Mouse (Mus musculus): ENCODE measurements around the gene Tmem181a. TPM values are rescaled to one million over a fixed set of nuclear protein-coding genes. Genes with fewer than 3 reads are reported as not detected.
"Not testable (repeated sequence)": the region's sequence is repeated elsewhere in the genome, so short reads cannot be mapped to it uniquely, and the experiment has no call there.

Gene Tmem181a
- total and polyA plus RNA-seq, 2 experiments from 2014 or later = 58.7 to 71.5 TPM

- not testable (repeated sequence) for H3K36me3 ChIP-seq (ENCODE audit: insufficient read depth, low read length); H3K9ac ChIP-seq (replicated peaks; ENCODE audit: low read length); H3K27me3 ChIP-seq (ENCODE audit: insufficient read depth, low read length); H3K9me3 ChIP-seq (ENCODE audit: low read length); H3K4me1 ChIP-seq (ENCODE audit: insufficient read depth, low read length)
- DNase-seq (ENCODE audit: low spot score) = peak; percentile 93
- peak within 1 kb of the TSS; percentile 46 for H3K4me2 ChIP-seq (ENCODE audit: low read depth, low read length)
- peak within 1 kb of the TSS; percentile 34 for H3K4me3 ChIP-seq (ENCODE audit: low read length)
- ATAC-seq = peak; percentile 90
- WGBS = 8% methylated on average over 21 of the region's 23 CpGs
- H3K27ac ChIP-seq = peak within 1 kb of the TSS; percentile 67; the same call in 1 of the 2 replicates
Measured at GRCm38 (mm10) chr17:6317339-6317985, 60.8 kb downstream of the Tmem181a start, which contains the start of gene Dynlt1a. Dynlt1a (minus strand) TSS chr17:6317500.

- not testable (repeated sequence) for H3K27ac ChIP-seq; H3K36me3 ChIP-seq (ENCODE audit: insufficient read depth, low read length); DNase-seq (ENCODE audit: low spot score); H3K9me3 ChIP-seq (ENCODE audit: low read length); H3K27me3 ChIP-seq (ENCODE audit: insufficient read depth, low read length); H3K9ac ChIP-seq (replicated peaks; ENCODE audit: low read length); H3K4me1 ChIP-seq (ENCODE audit: insufficient read depth, low read length)
- Histone ChIP-seq H3K4me2 (ENCODE audit: low read depth, low read length) (0 out of 2 replicates have a peak overlapping the region, but pooled peaks have one; percentile 28), H3K4me3 (ENCODE audit: low read length) (peak overlapping the region; percentile 19; the same call in 1 of the 2 replicates)
- WGBS = 0% methylated on average over 5 of the region's 60 CpGs
- peak; percentile 81 for ATAC-seq
Measured at GRCm38 (mm10) chr17:6321081-6321777, 64.6 kb downstream of the Tmem181a start.

- H3K27ac ChIP-seq; ATAC-seq; H3K9me3 ChIP-seq (ENCODE audit: low read length); DNase-seq (ENCODE audit: low spot score); H3K9ac ChIP-seq (replicated peaks; ENCODE audit: low read length); H3K27me3 ChIP-seq (ENCODE audit: insufficient read depth, low read length); H3K4me1 ChIP-seq (ENCODE audit: insufficient read depth, low read length); H3K4me3 ChIP-seq (ENCODE audit: low read length); H3K4me2 ChIP-seq (ENCODE audit: low read depth, low read length); H3K36me3 ChIP-seq (ENCODE audit: insufficient read depth, low read length): not testable (repeated sequence)
- WGBS = no CpG with 5 or more reads among the region's 10 CpGs
Measured at GRCm38 (mm10) chr17:6321778-6322101, 65.1 kb downstream of the Tmem181a start.

- WGBS = 63% methylated on average over 10 of the region's 10 CpGs
- DNase-seq (ENCODE audit: low spot score) = peak; percentile 1
- not testable (repeated sequence) for H3K27me3 ChIP-seq (ENCODE audit: insufficient read depth, low read length); ATAC-seq; H3K4me2 ChIP-seq (ENCODE audit: low read depth, low read length); H3K27ac ChIP-seq; H3K4me3 ChIP-seq (ENCODE audit: low read length); H3K36me3 ChIP-seq (ENCODE audit: insufficient read depth, low read length); H3K9me3 ChIP-seq (ENCODE audit: low read length); H3K4me1 ChIP-seq (ENCODE audit: insufficient read depth, low read length); H3K9ac ChIP-seq (replicated peaks; ENCODE audit: low read length)
Measured at GRCm38 (mm10) chr17:6325021-6325420, 68.4 kb downstream of the Tmem181a start.

GRCm38 (mm10) chr17:6325543-6325942 lies 68.9 kb downstream of the Tmem181a start:
- H3K27me3 ChIP-seq (ENCODE audit: insufficient read depth, low read length); H3K27ac ChIP-seq; H3K9ac ChIP-seq (replicated peaks; ENCODE audit: low read length); H3K9me3 ChIP-seq (ENCODE audit: low read length); H3K4me2 ChIP-seq (ENCODE audit: low read depth, low read length); H3K4me1 ChIP-seq (ENCODE audit: insufficient read depth, low read length); H3K4me3 ChIP-seq (ENCODE audit: low read length); DNase-seq (ENCODE audit: low spot score); ATAC-seq; H3K36me3 ChIP-seq (ENCODE audit: insufficient read depth, low read length): not testable (repeated sequence)
- 68% methylated on average over 6 of the region's 6 CpGs for WGBS

GRCm38 (mm10) chr17:6327554-6327953 lies 70.9 kb downstream of the Tmem181a start:
- H3K4me2 ChIP-seq (ENCODE audit: low read depth, low read length); H3K9ac ChIP-seq (replicated peaks; ENCODE audit: low read length); H3K4me3 ChIP-seq (ENCODE audit: low read length); H3K36me3 ChIP-seq (ENCODE audit: insufficient read depth, low read length); H3K4me1 ChIP-seq (ENCODE audit: insufficient read depth, low read length); H3K9me3 ChIP-seq (ENCODE audit: low read length); H3K27ac ChIP-seq; ATAC-seq; H3K27me3 ChIP-seq (ENCODE audit: insufficient read depth, low read length): not testable (repeated sequence)
- DNase-seq (ENCODE audit: low spot score) = peak; percentile 1
- 95% methylated on average over 7 of the region's 7 CpGs for WGBS

- ATAC-seq; H3K36me3 ChIP-seq (ENCODE audit: insufficient read depth, low read length); H3K4me3 ChIP-seq (ENCODE audit: low read length); H3K9me3 ChIP-seq (ENCODE audit: low read length); H3K4me2 ChIP-seq (ENCODE audit: low read depth, low read length); H3K4me1 ChIP-seq (ENCODE audit: insufficient read depth, low read length); H3K9ac ChIP-seq (replicated peaks; ENCODE audit: low read length); H3K27ac ChIP-seq; H3K27me3 ChIP-seq (ENCODE audit: insufficient read depth, low read length); DNase-seq (ENCODE audit: low spot score): not testable (repeated sequence)
- 76% methylated on average over 3 of the region's 4 CpGs for WGBS
Measured at GRCm38 (mm10) chr17:6328997-6329396, 72.3 kb downstream of the Tmem181a start.

GRCm38 (mm10) chr17:6342606-6343294 lies 86.1 kb downstream of the Tmem181a start:
- not testable (repeated sequence) for H3K9me3 ChIP-seq (ENCODE audit: low read length); H3K4me3 ChIP-seq (ENCODE audit: low read length); H3K4me1 ChIP-seq (ENCODE audit: insufficient read depth, low read length); H3K9ac ChIP-seq (replicated peaks; ENCODE audit: low read length); H3K27me3 ChIP-seq (ENCODE audit: insufficient read depth, low read length); H3K27ac ChIP-seq; H3K36me3 ChIP-seq (ENCODE audit: insufficient read depth, low read length); DNase-seq (ENCODE audit: low spot score); H3K4me2 ChIP-seq (ENCODE audit: low read depth, low read length)
- no CpG with 5 or more reads among the region's 12 CpGs for WGBS
- ATAC-seq = peak; percentile 40; the same call in 1 of the 2 replicates

- DNase-seq (ENCODE audit: low spot score); H3K4me1 ChIP-seq (ENCODE audit: insufficient read depth, low read length); ATAC-seq; H3K27me3 ChIP-seq (ENCODE audit: insufficient read depth, low read length); H3K9me3 ChIP-seq (ENCODE audit: low read length); H3K36me3 ChIP-seq (ENCODE audit: insufficient read depth, low read length); H3K4me2 ChIP-seq (ENCODE audit: low read depth, low read length); H3K4me3 ChIP-seq (ENCODE audit: low read length); H3K9ac ChIP-seq (replicated peaks; ENCODE audit: low read length); H3K27ac ChIP-seq: not testable (repeated sequence)
- 92% methylated on average over 10 of the region's 10 CpGs for WGBS
Measured at GRCm38 (mm10) chr17:6355256-6355655, 98.6 kb downstream of the Tmem181a start.

Data from hindbrain, postnatal 0 days (tissue).